Mouse (Mus musculus) lung, postnatal 4 days (tissue): ENCODE measurements around the gene Acoxl.

ENCODE experiments used
- DNase-seq, 2 experiments: peaks; one replicate each; pipeline ENCODE4 v3.0.0; 2021

Gene Acoxl

DNA sequence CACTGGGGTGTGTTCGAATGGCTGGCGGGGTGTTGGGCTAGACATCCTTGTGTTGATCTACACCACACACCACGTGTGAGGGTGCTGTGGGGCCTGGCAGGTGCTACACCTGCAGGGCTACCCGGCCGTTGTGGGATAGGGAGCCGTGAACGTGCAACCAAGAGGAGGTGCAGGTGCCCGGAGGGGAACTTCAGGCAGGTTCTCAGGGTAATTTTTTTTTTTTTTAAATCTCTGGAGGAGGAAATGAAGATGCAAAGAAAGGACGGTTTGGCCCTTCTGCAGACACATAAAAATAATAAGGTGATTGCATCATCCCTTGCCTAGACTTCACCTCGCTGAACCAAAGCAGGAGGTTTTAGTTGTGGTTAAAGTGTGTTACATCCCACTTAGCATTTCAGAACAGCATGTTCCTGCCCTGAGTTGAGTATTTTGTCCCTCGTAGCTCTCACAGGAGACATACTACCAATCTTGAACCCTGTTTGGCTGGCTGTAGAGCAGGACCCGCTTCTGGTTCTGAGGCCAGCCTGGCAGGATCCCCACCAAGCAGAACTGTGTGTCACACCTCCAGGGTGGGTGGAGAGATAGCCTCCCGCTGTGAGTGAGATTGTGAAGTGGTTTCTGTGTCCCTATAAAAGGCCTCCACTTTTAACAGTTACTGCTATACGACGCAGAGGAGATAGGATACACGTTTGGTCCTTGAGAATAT lies 314.3 kb downstream of the Acoxl start:
- no peak for DNase-seq

DNA sequence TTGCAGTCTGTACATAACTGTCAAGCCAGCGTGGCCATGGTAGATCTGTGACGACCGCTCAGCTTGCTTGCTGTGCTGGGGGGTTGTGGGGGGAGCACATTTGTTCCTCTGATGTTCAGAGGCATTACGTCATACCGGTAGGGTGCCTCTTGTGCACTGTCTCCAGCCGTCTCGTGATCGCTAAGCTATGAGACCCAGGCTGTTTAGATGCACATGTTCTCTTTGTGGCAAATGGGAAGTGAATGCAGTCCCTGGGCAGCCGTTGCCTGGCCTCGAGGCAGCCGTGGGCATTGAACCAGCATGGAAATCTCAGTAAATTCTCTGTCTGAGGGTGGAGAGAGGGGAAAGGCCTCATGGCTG lies 314.9 kb downstream of the Acoxl start:
- no peak for DNase-seq

DNA sequence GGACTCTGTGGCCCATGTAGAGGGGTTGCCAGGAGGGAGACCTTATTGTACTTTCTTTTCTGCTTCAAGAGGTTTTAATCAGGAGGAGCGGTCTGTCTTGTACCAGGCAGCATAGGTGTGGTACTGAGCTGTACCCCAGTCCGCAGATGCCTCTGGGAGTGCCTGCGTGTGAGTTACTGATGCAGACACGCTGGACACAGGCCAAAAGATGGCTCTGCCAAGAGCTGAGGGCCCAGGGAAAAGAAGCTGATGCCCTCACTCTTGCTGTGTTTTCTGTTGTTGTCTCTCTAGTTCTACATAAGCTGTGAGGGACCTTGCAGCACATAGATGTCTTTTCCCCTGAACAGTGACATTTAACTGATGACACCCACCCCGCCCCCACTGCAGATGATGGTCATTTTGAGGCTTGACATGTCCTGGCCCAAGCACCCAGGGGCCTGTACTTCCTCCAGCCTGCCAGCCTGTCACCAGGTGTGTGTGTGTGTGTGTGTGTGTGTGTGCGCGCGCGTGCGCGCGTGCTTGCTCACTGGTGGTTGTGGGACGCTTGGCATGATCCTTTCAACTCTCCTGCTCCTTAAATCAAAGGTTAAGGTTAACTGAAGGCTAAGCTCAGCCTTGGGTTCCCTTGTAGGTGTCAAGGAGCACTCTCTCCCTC lies 316.9 kb downstream of the Acoxl start:
- no peak for DNase-seq

DNA sequence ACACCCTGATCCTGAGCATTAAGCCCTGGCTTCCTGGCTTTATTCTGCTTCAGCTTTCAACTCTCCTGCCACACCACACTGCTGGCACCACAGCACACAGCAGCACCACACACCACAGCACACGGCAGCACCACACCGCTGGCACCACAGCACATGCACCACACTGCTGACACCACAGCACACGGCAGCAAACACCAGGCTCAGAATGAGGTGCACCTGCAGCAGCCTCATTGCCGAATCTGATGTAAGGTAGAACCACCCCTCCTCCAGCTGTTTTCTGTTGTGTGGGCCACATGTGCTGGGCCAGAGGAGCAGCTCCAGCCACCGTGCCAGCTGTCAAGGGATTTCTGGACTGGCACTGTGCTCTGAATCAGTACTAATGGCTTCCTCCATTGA lies 317.4 kb downstream of the Acoxl start:
- no peak for DNase-seq

DNA sequence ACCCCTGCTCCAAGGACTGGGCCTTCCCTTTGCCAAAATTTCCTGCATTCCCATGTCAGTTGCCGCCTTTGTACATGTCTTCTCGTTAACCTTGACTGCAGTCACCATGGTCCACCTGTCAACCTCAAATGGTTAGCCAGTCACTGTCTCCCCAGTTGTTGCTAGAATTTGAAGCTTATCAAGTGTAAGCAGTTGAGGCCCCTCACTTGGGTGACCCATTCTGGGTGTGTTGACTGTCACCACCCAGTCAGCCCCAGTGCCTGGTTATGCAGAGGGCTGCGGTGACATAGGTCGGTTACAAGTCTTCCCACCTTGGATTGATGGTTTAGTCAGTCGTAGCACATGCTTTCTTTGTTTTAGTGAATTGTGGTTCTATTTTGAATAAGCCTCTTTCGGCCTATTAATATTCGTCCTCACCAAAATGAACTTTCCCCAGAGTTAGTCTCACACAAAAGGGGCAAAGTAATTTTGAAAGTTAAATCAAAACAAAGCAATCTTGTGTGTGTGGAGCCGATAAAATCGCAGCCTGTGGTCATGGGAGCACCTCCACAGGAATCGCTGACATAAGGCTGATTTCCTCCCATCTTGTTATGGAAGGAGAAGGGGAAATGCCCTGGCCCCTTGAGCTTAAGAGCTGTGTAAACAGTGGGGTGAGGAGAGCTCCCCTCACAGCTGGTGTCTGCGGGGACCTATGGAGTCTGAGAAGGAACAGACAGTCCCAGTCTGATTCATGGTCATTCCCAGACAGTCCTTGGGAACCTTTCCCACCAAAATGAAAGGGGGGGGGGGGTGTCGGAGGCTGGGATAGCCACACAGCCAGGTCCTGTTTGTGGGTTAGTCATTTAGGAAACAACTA lies 318.1 kb downstream of the Acoxl start:
- no peak for DNase-seq

- DNase-seq, result peak in 1 of 2 experiments; percentile 39
Measured at GRCm38 (mm10) chr2:128158734-128159410, 320.2 kb downstream of the Acoxl start.

- DNase-seq, result no peak
Measured at GRCm38 (mm10) chr2:128159619-128160125, 321.0 kb downstream of the Acoxl start.

GRCm38 (mm10) chr2:128163177-128163576 lies 324.5 kb downstream of the Acoxl start:
- DNase-seq, result no peak

- DNase-seq, result peak in 1 of 2 experiments; percentile 52
Measured at GRCm38 (mm10) chr2:128166623-128167423, 328.1 kb downstream of the Acoxl start.

GRCm38 (mm10) chr2:128167930-128168329 lies 329.3 kb downstream of the Acoxl start:
- no peak for DNase-seq

- no peak for DNase-seq
Measured at GRCm38 (mm10) chr2:128169486-128169885, 330.8 kb downstream of the Acoxl start.

- DNase-seq, result no peak
Measured at GRCm38 (mm10) chr2:128169972-128170371, 331.3 kb downstream of the Acoxl start.

- DNase-seq, result no peak
Measured at GRCm38 (mm10) chr2:128170614-128171013, 331.9 kb downstream of the Acoxl start.

DNA sequence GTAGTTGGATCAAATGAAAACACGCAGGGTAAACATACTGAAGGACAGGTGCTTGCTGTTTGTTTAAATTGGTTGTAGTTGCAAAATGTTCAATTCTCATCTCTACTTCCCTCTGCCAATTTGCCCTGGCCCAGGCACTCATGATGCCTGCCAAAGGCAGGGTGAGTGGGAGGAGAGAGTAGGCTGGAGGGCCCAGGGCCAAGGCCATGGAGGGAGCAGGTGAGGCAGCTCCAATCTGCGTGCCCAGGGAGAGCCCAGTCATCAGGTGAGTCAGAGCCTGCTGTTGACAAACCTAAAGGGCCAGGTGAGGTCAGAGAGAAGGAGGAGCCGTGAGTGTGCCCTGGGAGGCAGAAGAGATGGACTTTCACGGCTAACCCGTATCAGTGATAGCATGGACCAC lies 333.6 kb downstream of the Acoxl start:
- DNase-seq, result peak; percentile 68 to 86
